Mouse (Mus musculus) cortical plate, adult 2 months (tissue): ENCODE measurements around the gene Phospho1.

Experiments
- CTCF ChIP-seq: fragments of 200-500 bp; IDR thresholded peaks from 2 replicates; pipeline ENCODE4 v1.5.1; 2011; ENCODE audit warnings: mild to moderate bottlenecking, control low read depth, low read length; ENCODE audit not compliant: insufficient read depth; ENCODE audit errors: extremely low read depth
- POLR2A ChIP-seq: fragments of 200-500 bp; IDR thresholded peaks from 2 replicates; pipeline ENCODE4 v1.6.1; 2011; ENCODE audit warnings: mild to moderate bottlenecking, low read length, control low read depth; ENCODE audit not compliant: insufficient read depth; ENCODE audit errors: extremely low read depth

- no peak for TF ChIP-seq CTCF
- TF ChIP-seq POLR2A = no peak
These were observed 9.9 kb downstream of the Phospho1 start for GRCm38 (mm10) chr11:95834143-95834667.
